Mouse (Mus musculus) cerebellum, adult 2 months (tissue): ENCODE data around the gene Lyg2.

Experiments used
- CTCF ChIP-seq: fragments of 200-500 bp; IDR thresholded peaks from 2 replicates; pipeline ENCODE4 v1.5.1; 2011; ENCODE audit warnings: low read depth, mild to moderate bottlenecking, control low read depth, low read length, moderate library complexity, borderline replicate concordance; ENCODE audit not compliant: insufficient read depth
- POLR2A ChIP-seq: fragments of 200-500 bp; IDR thresholded peaks from 2 replicates; pipeline ENCODE4 v1.6.1; 2011; ENCODE audit warnings: low read length, control low read depth, borderline replicate concordance; ENCODE audit not compliant: insufficient read depth

- TF ChIP-seq CTCF (no peak), POLR2A (no peak)
These were observed 16.5 kb downstream of the Lyg2 start for GRCm38 (mm10) chr1:37899816-37900215.
